Mouse (Mus musculus): ENCODE data around the gene Zfp277.
A peak's percentile ranks its signal among the peaks of the same experiment; 100 is the strongest.

Zfp277 gene

GRCm38 (mm10) chr12:40445648-40446449 lies at the start of gene Zfp277, which contains the start of gene Dock4:
Gene Zfp277 (minus strand): TSS chr12:40445902.
Gene Dock4 (plus strand): TSS chr12:40445952.
- peak; percentile 100 for DNase-seq (ENCODE audit: low read depth, low spot score)

GRCm38 (mm10) chr12:40486047-40486837 lies 40.5 kb upstream of the Zfp277 start:
- DNase-seq (ENCODE audit: low read depth, low spot score): no peak

- no peak for DNase-seq (ENCODE audit: low read depth, low spot score)
These were observed 39.5 kb upstream of the Zfp277 start for GRCm38 (mm10) chr12:40485210-40485609.

- no peak for DNase-seq (ENCODE audit: low read depth, low spot score)
These were observed 38.5 kb upstream of the Zfp277 start for GRCm38 (mm10) chr12:40484224-40484623.

- DNase-seq (ENCODE audit: low read depth, low spot score): no peak
These were observed 32.1 kb upstream of the Zfp277 start for GRCm38 (mm10) chr12:40477621-40478452.

- no peak for DNase-seq (ENCODE audit: low read depth, low spot score)
These were observed 28.0 kb upstream of the Zfp277 start for GRCm38 (mm10) chr12:40473709-40474108.

GRCm38 (mm10) chr12:40471649-40472399 lies 26.1 kb upstream of the Zfp277 start:
- DNase-seq (ENCODE audit: low read depth, low spot score): peak; percentile 46

GRCm38 (mm10) chr12:40469009-40469408 lies 23.3 kb upstream of the Zfp277 start:
- DNase-seq (ENCODE audit: low read depth, low spot score): no peak

- DNase-seq (ENCODE audit: low read depth, low spot score): no peak
These were observed 22.5 kb upstream of the Zfp277 start for GRCm38 (mm10) chr12:40468235-40468634.

GRCm38 (mm10) chr12:40464282-40464681 lies 18.6 kb upstream of the Zfp277 start:
- DNase-seq (ENCODE audit: low read depth, low spot score): no peak

- no peak for DNase-seq (ENCODE audit: low read depth, low spot score)
These were observed 18.1 kb upstream of the Zfp277 start for GRCm38 (mm10) chr12:40463828-40464227.

GRCm38 (mm10) chr12:40462693-40463235 lies 17.1 kb upstream of the Zfp277 start:
- DNase-seq (ENCODE audit: low read depth, low spot score): no peak

- peak; percentile 35 for DNase-seq (ENCODE audit: low read depth, low spot score)
These were observed 14.1 kb upstream of the Zfp277 start for GRCm38 (mm10) chr12:40459673-40460265.

- DNase-seq (ENCODE audit: low read depth, low spot score): no peak
These were observed 13.3 kb upstream of the Zfp277 start for GRCm38 (mm10) chr12:40458977-40459376.

GRCm38 (mm10) chr12:40456517-40456916 lies 10.8 kb upstream of the Zfp277 start:
- DNase-seq (ENCODE audit: low read depth, low spot score): no peak

GRCm38 (mm10) chr12:40449119-40449795 lies 3.6 kb upstream of the Zfp277 start:
- no peak for DNase-seq (ENCODE audit: low read depth, low spot score)

GRCm38 (mm10) chr12:40447561-40448355 lies 2.1 kb upstream of the Zfp277 start:
- DNase-seq (ENCODE audit: low read depth, low spot score): no peak

GRCm38 (mm10) chr12:40446450-40447381 lies 1.0 kb upstream of the Zfp277 start:
- DNase-seq (ENCODE audit: low read depth, low spot score): peak; percentile 70
